Mouse (Mus musculus): ENCODE results near the gene Gm4981.
"Not testable (repeated sequence)": the region's sequence is repeated elsewhere in the genome, so short reads cannot be mapped to it uniquely, and the experiment has no call there.

Gene Gm4981

DNA sequence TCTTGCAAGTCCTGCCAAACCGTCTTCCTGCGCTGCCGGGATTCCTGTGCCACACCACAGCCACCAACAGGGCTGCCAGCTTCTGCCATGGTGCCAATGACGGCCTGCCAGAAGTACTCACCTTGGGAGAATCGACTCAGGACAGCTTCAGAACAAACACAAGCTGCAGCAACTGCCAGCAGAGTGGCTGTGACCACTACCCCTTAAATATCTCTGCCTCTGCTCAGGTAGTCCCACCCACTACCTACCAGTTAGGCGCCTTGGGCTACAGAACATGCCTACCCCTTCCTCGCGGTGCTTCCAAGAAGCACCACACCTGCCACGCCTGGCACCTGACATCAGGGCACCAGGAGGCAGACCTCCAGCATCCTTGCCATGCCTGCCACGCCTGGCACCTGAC, at the start of gene Gm4981:
TSS of gene Gm4981 (minus strand) at position 89 of the 400 bp plus-strand sequence.
- DNase-seq (ENCODE audit: low spot score in 2 of 2), result no peak

GRCm38 (mm10) chr10:58282238-58282637, 45.7 kb upstream of the Gm4981 start:
- DNase-seq (ENCODE audit: low spot score in 2 of 2), result no peak

- no peak for DNase-seq (ENCODE audit: low spot score in 2 of 2)
Observed at GRCm38 (mm10) chr10:58258466-58258865, 22.0 kb upstream of the Gm4981 start.

- no peak for DNase-seq (ENCODE audit: low spot score in 2 of 2)
Observed at GRCm38 (mm10) chr10:58255954-58256353, 19.5 kb upstream of the Gm4981 start.

GRCm38 (mm10) chr10:58255213-58255892, 18.9 kb upstream of the Gm4981 start, which contains the start of gene Gcc2:
Gene Gcc2, plus strand, starts transcription at chr10:58255497.
- peak; percentile 88 for DNase-seq (ENCODE audit: low spot score in 2 of 2)

- DNase-seq (ENCODE audit: low spot score in 2 of 2), result no peak
Observed at GRCm38 (mm10) chr10:58254635-58255175, 18.2 kb upstream of the Gm4981 start.

GRCm38 (mm10) chr10:58249535-58249934, 13.0 kb upstream of the Gm4981 start:
- no peak for DNase-seq (ENCODE audit: low spot score in 2 of 2)

DNA sequence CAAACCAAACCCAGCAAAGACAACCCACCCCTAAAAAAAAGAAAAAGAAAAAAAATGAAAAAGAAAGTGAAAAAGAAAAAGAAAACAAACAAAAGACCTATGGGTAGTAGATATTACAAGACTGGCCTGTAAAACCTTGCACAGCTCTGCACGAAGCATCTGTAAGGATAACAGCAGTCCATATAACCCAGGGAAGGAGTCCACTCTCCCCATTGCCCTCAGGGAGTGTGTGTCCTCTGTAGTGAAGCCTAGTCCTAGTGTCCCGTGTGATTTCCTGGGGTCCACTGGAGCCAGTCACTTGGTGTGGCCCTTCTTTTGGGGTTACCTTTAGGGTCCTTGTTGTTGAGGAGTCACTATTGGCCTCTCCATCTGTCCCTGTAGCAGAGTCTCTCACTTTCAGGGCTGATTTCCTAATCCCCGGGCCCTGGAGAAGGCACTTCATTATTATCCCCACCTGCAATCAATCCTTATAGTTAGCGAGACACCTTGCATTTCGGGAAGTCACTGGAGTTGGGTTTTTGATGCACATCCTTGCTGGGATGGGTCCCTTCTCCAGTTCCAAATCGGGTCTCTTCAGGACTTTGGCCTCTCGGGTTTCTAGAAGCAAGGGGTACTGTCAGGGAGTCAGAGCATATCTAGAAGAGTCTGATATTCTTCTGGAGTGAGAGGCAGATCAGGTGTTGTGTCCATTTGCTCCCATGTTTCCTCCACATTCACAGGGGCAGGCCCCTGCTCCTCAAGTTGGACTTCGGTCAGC, 2.7 kb upstream of the Gm4981 start:
- peak; percentile 61 to 74 for DNase-seq (ENCODE audit: low spot score in 2 of 2)

- DNase-seq (ENCODE audit: low spot score in 2 of 2), result not testable (repeated sequence)
Observed at GRCm38 (mm10) chr10:58234985-58235384, 1.5 kb downstream of the Gm4981 start.

DNA sequence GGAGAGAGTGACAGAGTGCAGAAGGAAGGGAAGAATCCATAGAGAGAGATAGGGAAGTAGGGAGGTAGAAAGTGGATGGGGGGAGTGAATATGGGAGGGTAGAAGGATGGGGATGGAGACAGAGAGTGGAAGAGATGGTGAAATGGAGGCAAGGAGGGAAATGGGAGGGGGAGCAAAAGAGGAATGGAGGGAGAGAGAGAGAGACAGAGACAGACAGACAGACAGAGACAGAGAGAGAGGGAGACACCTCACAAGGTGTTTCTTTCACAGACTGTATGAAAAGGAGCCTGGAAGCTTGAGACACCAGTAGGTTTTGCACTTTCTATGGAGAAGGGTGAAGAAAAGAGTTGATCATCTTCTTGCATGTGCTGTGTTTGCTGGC, 2.8 kb downstream of the Gm4981 start:
- not testable (repeated sequence) for DNase-seq (ENCODE audit: low spot score in 2 of 2)

GRCm38 (mm10) chr10:58233054-58233739, 3.3 kb downstream of the Gm4981 start:
- DNase-seq (ENCODE audit: low spot score in 2 of 2), result peak in 1 of 2 experiments; percentile 36

- DNase-seq (ENCODE audit: low spot score in 2 of 2), result not testable (repeated sequence)
Observed at GRCm38 (mm10) chr10:58232641-58232969, 3.9 kb downstream of the Gm4981 start, which contains the start of gene Duxf3. Gene Duxf3, minus strand, starts transcription at chr10:58232675.

DNA sequence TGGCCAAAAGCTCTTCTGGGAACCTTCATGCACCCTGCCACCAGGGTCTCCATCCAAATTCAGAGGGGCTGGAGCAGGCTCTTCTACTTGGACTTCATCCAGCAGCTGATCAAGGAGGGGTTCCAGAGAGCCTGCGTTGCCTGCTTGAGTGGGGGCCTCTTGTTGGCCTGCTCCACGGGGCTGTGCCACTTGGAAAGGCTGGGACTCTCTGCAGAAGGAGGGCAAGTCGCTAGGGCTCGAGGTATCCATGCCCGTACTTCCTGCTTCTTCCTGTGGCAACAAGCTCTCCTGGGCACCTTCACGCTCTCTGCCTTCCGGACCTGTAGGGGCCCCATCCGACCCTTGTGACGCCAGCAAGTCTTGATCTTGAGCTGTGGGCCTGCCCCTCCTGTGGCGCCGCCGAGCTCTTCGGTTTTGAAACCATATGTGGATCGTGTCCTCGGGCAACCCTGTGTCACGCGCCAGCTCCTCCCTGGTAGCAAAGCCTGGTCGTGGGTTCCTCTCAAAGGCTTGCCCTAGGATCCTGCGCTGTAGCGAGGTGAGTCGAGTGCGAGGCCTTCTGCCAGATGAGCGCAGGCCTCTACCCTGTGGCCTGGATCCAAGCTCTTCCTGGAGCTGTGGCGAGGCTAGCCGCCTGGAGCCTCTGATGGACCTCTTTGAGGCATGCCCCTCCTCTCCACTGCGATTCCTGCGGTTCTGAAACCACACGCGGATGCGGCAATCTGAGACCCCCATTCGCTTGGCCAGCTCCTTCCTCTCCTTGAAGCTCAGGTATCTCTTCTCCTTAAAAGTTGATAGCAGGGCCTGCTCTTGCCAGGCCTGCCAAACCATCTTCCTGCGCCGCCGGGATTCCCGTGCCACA, 4.5 kb downstream of the Gm4981 start:
- peak; percentile 81 to 86 for DNase-seq (ENCODE audit: low spot score in 2 of 2)

GRCm38 (mm10) chr10:58231088-58231487, 5.4 kb downstream of the Gm4981 start:
- DNase-seq (ENCODE audit: low spot score in 2 of 2), result peak; percentile 60 to 66

GRCm38 (mm10) chr10:58230021-58230420, 6.5 kb downstream of the Gm4981 start:
- not testable (repeated sequence) for DNase-seq (ENCODE audit: low spot score in 2 of 2)

GRCm38 (mm10) chr10:58227798-58228197, 8.7 kb downstream of the Gm4981 start:
- peak in 1 of 2 experiments; percentile 54 for DNase-seq (ENCODE audit: low spot score in 2 of 2)

DNA sequence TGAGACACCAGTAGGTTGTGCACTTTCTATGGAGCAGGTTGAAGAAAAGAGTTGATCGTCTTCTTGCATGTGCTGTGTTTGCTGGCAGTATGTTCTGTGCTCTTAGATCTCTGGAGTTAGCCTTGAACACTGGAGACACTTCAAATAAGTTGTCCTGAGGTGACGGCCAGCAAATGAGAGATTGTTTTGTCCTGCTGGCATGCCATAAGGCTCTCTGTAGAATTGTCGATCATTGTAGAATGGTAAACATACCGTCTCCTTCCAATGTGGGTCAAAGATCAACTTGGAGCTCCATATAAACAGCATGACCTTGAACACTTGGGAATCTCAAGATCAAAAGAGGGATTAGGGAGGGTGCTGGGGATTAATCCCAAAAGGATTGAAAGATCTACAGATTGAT, 10.1 kb downstream of the Gm4981 start:
- not testable (repeated sequence) for DNase-seq (ENCODE audit: low spot score in 2 of 2)

DNA sequence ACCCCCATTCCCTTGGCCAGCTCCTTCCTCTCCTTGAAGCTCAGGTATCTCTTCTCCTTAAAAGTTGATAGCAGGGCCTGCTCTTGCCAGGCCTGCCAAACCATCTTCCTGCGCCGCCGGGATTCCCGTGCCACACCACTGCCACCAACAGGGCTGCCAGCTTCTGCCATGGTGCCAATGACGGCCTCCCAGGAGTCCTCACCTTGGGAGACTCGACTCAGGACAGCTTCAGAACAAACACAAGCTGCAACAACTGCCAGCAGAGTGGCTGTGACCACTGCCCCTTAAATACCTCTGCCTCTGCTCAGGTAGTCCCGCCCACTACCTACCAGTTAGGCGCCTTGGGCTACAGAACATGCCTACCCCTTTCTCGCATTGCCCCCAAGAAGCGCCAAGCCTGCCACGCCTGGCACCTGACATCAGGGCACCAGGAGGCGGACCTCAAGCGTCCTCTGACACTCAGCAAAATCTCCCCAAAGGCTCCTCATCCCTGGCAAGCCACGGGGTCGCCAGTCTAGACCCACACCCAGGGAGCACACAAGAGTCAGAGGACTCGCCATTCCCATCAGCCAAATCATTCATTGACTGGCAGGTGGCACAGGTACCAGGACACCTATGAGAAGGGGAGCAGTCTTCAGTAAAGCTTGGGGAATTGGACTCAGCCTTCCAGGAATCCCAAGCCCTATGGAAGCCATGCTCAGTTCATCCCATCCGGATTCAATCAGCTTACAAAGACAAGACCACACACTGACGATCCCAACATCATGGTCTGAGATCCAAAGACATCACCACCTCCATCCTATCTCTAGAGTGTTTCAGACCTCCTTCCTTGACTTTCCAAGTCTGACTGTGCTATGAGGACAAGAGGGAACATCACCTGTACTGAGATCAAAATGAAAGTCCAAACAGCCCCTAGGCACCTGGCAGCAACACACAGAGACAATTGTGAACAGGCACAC, 11.4 kb downstream of the Gm4981 start, which contains the start of gene AW822073:
TSS of gene AW822073 (minus strand) at position 104 of the 959 bp plus-strand sequence.
- DNase-seq (ENCODE audit: low spot score in 2 of 2), result peak; percentile 56 to 62

DNA sequence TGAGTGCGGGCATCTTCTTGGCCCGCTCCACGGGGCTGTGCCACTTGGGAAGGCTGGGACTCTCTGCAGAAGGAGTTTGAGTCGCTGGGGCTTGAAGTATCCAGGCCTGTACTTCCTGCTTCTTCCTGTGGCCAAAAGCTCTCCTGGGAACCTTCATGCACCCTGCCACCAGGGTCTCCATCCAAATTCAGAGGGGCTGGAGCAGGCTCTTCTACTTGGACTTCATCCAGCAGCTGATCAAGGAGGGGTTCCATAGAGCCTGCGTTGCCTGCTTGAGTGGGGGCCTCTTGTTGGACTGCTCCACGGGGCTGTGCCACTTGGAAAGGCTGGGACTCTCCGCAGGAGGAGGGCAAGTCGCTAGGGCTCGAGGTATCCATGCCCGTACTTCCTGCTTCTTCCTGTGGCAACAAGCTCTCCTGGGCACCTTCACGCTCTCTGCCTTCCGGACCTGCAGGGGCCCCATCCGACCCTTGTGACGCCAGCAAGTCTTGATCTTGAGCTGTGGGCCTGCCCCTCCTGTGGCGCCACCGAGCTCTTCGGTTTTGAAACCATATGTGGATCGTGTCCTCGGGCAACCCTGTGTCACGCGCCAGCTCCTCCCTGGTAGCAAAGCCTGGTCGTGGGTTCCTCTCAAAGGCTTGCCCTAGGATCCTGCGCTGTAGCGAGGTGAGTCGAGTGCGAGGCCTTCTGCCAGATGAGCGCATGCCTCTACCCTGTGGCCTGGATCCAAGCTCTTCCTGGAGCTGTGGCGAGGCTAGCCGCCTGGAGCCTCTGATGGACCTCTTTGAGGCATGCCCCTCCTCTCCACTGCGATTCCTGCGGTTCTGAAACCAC, 12.3 kb downstream of the Gm4981 start:
- peak; percentile 71 to 78 for DNase-seq (ENCODE audit: low spot score in 2 of 2)

All from thymus, postnatal 10 days (tissue).